Mouse (Mus musculus) ES-Bruce4 (cell line): Measurements from ENCODE around the gene Exosc10.

Source experiments
- CTCF ChIP-seq: IDR thresholded peaks from one replicate; pipeline ENCODE4 v1.8.1; 2011; ENCODE audit warnings: low read depth, low read length
- EP300 ChIP-seq: IDR thresholded peaks from 2 replicates; pipeline ENCODE4 v1.6.1; 2011; ENCODE audit warnings: low read depth, low read length; ENCODE audit not compliant: insufficient read depth

DNA sequence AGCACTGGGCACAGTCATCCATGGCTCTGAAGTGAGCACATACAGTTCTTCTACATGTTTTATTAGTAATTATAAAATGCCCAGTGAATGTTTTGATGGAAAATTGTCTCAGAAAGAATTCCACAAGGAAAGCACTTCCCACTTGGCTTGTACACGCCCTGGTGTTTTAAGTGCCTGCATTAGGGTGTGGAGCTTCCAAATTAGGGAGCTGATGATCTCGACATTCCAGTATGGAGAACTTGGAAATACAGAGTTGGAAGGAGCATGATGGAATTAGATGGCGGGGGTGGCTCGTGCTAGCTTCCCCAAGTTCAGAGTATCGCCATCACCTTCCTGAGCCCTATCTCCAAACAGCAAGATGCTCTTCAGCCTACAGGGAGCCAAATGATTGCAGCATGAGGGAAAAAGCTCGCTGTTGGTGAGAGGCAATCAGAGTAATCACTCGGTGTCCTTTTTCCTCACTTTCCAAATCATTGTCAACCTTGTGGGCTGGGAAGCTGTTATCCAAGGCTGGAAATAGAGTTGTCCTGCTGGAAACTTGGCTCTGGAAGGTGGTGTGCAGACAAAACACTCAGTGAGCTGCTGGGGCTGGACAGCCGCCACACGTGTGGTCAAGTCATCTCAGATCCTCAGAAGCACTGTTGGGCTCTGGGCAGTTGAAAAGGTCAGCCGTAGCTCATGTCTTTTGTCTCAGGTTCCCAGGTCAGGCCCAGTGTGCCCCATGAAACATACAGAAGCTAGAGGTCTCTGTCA lies 30.9 kb upstream of the Exosc10 start:
- no peak for TF ChIP-seq EP300
- TF ChIP-seq CTCF: no peak
